Mouse (Mus musculus) embryonic facial prominence, embryonic 11.5 days (tissue): ENCODE measurements around the gene Ikzf4. TPM values are rescaled to one million over a fixed set of nuclear protein-coding genes. Genes with fewer than 3 reads are reported as not detected.

Experiments
- ATAC-seq: fragments of 200-750 bp; cut with Nextera tagmentation; replicated peaks from 2 replicates; pipeline ENCODE4 v1.8.0; 2017; ENCODE audit warnings: low read depth; ENCODE audit not compliant: insufficient number of reproducible peaks, low FRiP score, low TSS enrichment
- DNase-seq: peaks from one replicate; pipeline ENCODE4 v3.0.0-alpha.2; 2015; ENCODE audit warnings: low spot score
- H3K27ac ChIP-seq: fragments of 300-500 bp; sonication (generic); replicated peaks from 2 replicates; pipeline ENCODE4 v1.5.1; 2014; ENCODE audit warnings: mild to moderate bottlenecking, low read depth, low read length, control low read depth
- H3K27me3 ChIP-seq: fragments of 300-500 bp; sonication (generic); 2 replicates; pipeline ENCODE4 v1.6.1; 2014; ENCODE audit warnings: mild to moderate bottlenecking, low read length, moderate library complexity, mixed read lengths; ENCODE audit not compliant: control insufficient read depth, insufficient read depth
- H3K36me3 ChIP-seq: fragments of 300-500 bp; sonication (generic); replicated peaks from 2 replicates; pipeline ENCODE4 v1.6.1; 2014; ENCODE audit warnings: low read depth, mild to moderate bottlenecking, low read length, moderate library complexity, mixed read lengths; ENCODE audit not compliant: control insufficient read depth, insufficient read depth
- H3K4me1 ChIP-seq: fragments of 300-500 bp; sonication (generic); 2 replicates; pipeline ENCODE4 v1.6.1; 2014; ENCODE audit warnings: low read length, mixed read lengths; ENCODE audit not compliant: control insufficient read depth, insufficient read depth
- H3K4me2 ChIP-seq: fragments of 300-500 bp; sonication (generic); 2 replicates; pipeline ENCODE4 v1.6.1; 2014; ENCODE audit warnings: low read depth, mild to moderate bottlenecking, control low read depth, low read length, moderate library complexity
- H3K4me3 ChIP-seq: fragments of 300-500 bp; sonication (generic); 2 replicates; pipeline ENCODE4 v1.5.1; 2014; ENCODE audit warnings: low read depth, low read length, control low read depth
- H3K9ac ChIP-seq: fragments of 300-500 bp; sonication (generic); replicated peaks from 2 replicates; pipeline ENCODE4 v1.6.1; 2014; ENCODE audit warnings: mild to moderate bottlenecking, control low read depth, low read length
- H3K9me3 ChIP-seq: fragments of 300-500 bp; sonication (generic); replicated peaks from 2 replicates; pipeline ENCODE4 v1.6.1; 2016; ENCODE audit warnings: mild to moderate bottlenecking, low read length, inconsistent platforms, mixed read lengths; ENCODE audit not compliant: control insufficient read depth
- WGBS: fragments of 180-500 bp; shearing (Covaris S2); extraction: QIAGEN DNeasy Blood & Tissue Kit; methylation state at CpG from one replicate; pipeline ENCODE4 v1.1.7; 2014; 5-methylcytosine and 5-hydroxymethylcytosine counted together
- polyA plus RNA-seq: library from polyadenylated mRNA; unstranded; fragments of >200 nt; fragmentation: Nextera tagmentation; extraction: Ambion mirVana; gene quantifications from 2 replicates; pipeline ENCODE4 v1.2.1, GENCODE M21; 2014

Gene Ikzf4
- polyA plus RNA-seq, 1 experiment from 2014 or later: 3.5 TPM

GRCm38 (mm10) chr10:128653866-128654265 lies 8.1 kb upstream of the Ikzf4 start:
- 66% methylated on average over 4 of the region's 4 CpGs for WGBS
- Histone ChIP-seq H3K36me3 (no peaks in the 10 kb centered on the region), H3K4me3 (no peak overlapping the region), H3K4me1 (no peaks in the 10 kb centered on the region), H3K9ac (no peak overlapping the region), H3K27me3 (no peaks in the 10 kb centered on the region), H3K4me2 (no peak overlapping the region), H3K27ac (no peak overlapping the region), H3K9me3 (no peaks in the 10 kb centered on the region)
- no peak for ATAC-seq
- no peak for DNase-seq

- Histone ChIP-seq H3K27me3 (no peaks in the 10 kb centered on the region), H3K27ac (0 out of 2 replicates have a peak overlapping the region, but pooled peaks have one; percentile 5), H3K9ac (peak overlapping the region; percentile 50), H3K4me3 (peak overlapping the region; percentile 45), H3K36me3 (no peaks in the 10 kb centered on the region), H3K4me2 (peak overlapping the region; percentile 82), H3K9me3 (no peaks in the 10 kb centered on the region), H3K4me1 (no peaks in the 10 kb centered on the region; the same call in 1 of the 2 replicates)
- 3% methylated on average over 11 of the region's 13 CpGs for WGBS
- ATAC-seq: peak; percentile 72
- DNase-seq: peak; percentile 65
Measured at GRCm38 (mm10) chr10:128646139-128647089, 623 bp upstream of the Ikzf4 start.

GRCm38 (mm10) chr10:128642749-128643148 lies 3.0 kb downstream of the Ikzf4 start:
- Histone ChIP-seq H3K27me3 (no peaks in the 10 kb centered on the region), H3K9ac (no peak overlapping the region), H3K4me3 (no peak overlapping the region), H3K4me1 (no peaks in the 10 kb centered on the region; the same call in 1 of the 2 replicates), H3K36me3 (no peaks in the 10 kb centered on the region), H3K9me3 (no peaks in the 10 kb centered on the region), H3K4me2 (no peak overlapping the region), H3K27ac (no peak overlapping the region)
- DNase-seq (no peak), ATAC-seq (no peak)
- WGBS: 76% methylated on average over 6 of the region's 6 CpGs

GRCm38 (mm10) chr10:128641871-128642270 lies 3.9 kb downstream of the Ikzf4 start:
- no peak overlapping the region for H3K9ac ChIP-seq
- H3K4me3 ChIP-seq: no peak overlapping the region
- DNase-seq (no peak), ATAC-seq (no peak)
- H3K27me3 ChIP-seq: no peaks in the 10 kb centered on the region
- no peaks in the 10 kb centered on the region for H3K36me3 ChIP-seq
- H3K27ac ChIP-seq: no peak overlapping the region
- WGBS: 78% methylated on average over 7 of the region's 7 CpGs
- peaks cover 2% of the 10 kb centered on the region; the same call in 1 of the 2 replicates for H3K4me1 ChIP-seq
- H3K9me3 ChIP-seq: no peaks in the 10 kb centered on the region
- H3K4me2 ChIP-seq: no peak overlapping the region

- 90% methylated on average over 15 of the region's 15 CpGs for WGBS
- ATAC-seq: no peak
- no peak overlapping the region for H3K9ac ChIP-seq
- no peak overlapping the region for H3K27ac ChIP-seq
- no peak overlapping the region for H3K4me2 ChIP-seq
- H3K9me3 ChIP-seq: no peaks in the 10 kb centered on the region
- peaks cover 3% of the 10 kb centered on the region; the same call in 1 of the 2 replicates for H3K4me1 ChIP-seq
- no peaks in the 10 kb centered on the region for H3K27me3 ChIP-seq
- DNase-seq: no peak
- no peaks in the 10 kb centered on the region for H3K36me3 ChIP-seq
- H3K4me3 ChIP-seq: no peak overlapping the region
Measured at GRCm38 (mm10) chr10:128640891-128641290, 4.9 kb downstream of the Ikzf4 start.

- Histone ChIP-seq H3K36me3 (no peaks in the 10 kb centered on the region), H3K9me3 (no peaks in the 10 kb centered on the region), H3K27me3 (no peaks in the 10 kb centered on the region), H3K9ac (no peak overlapping the region), H3K27ac (no peak overlapping the region), H3K4me3 (no peak overlapping the region), H3K4me2 (no peak overlapping the region), H3K4me1 (peaks cover 3% of the 10 kb centered on the region; the same call in 1 of the 2 replicates)
- whole genome bisulfite sequencing: 84% methylated on average over 14 of the region's 14 CpGs
- no peak for DNase-seq
- ATAC-seq: no peak
Measured at GRCm38 (mm10) chr10:128639999-128640398, 5.8 kb downstream of the Ikzf4 start.

GRCm38 (mm10) chr10:128637011-128637410 lies 8.8 kb downstream of the Ikzf4 start:
- 9% methylated on average over 11 of the region's 11 CpGs for WGBS
- H3K4me3 ChIP-seq: no peak overlapping the region
- H3K4me2 ChIP-seq: no peak overlapping the region
- peak overlapping the region; percentile 22; the same call in 1 of the 2 replicates for H3K9ac ChIP-seq
- DNase-seq (peak; percentile 26), ATAC-seq (no peak)
- H3K36me3 ChIP-seq: no peaks in the 10 kb centered on the region; the same call in 1 of the 2 replicates
- no peaks in the 10 kb centered on the region for H3K27me3 ChIP-seq
- H3K4me1 ChIP-seq: peaks cover 3% of the 10 kb centered on the region; the same call in 1 of the 2 replicates
- H3K9me3 ChIP-seq: no peaks in the 10 kb centered on the region
- no peak overlapping the region for H3K27ac ChIP-seq

GRCm38 (mm10) chr10:128636561-128636960 lies 9.2 kb downstream of the Ikzf4 start:
- 47% methylated on average over 6 of the region's 6 CpGs for WGBS
- H3K27me3 ChIP-seq: no peaks in the 10 kb centered on the region
- H3K27ac ChIP-seq: no peak overlapping the region
- no peaks in the 10 kb centered on the region for H3K9me3 ChIP-seq
- H3K36me3 ChIP-seq: no peaks in the 10 kb centered on the region; the same call in 1 of the 2 replicates
- DNase-seq (no peak), ATAC-seq (no peak)
- H3K4me3 ChIP-seq: no peak overlapping the region
- no peak overlapping the region for H3K4me2 ChIP-seq
- H3K9ac ChIP-seq: no peak overlapping the region
- peaks cover 3% of the 10 kb centered on the region; the same call in 1 of the 2 replicates for H3K4me1 ChIP-seq
